Mouse (Mus musculus) C2C12 (cell line): Measurements from ENCODE around the gene Ndufs1. TPM values are rescaled to one million over a fixed set of nuclear protein-coding genes. Genes with fewer than 3 reads are reported as not detected.

Experiments used
- H3K27me3 ChIP-seq: one replicate; pipeline ENCODE4 v1.6.1; 2011; ENCODE audit not compliant: control insufficient read depth, insufficient read depth, insufficient read length
- H3K36me3 ChIP-seq: one replicate; pipeline ENCODE4 v1.6.1; 2011; ENCODE audit not compliant: control insufficient read depth, insufficient read depth
- H3K4me3 ChIP-seq: one replicate; pipeline ENCODE4 v1.5.1; 2011; ENCODE audit warnings: mild to moderate bottlenecking, control low read depth; ENCODE audit not compliant: poor library complexity, insufficient read depth, severe bottlenecking
- H3K79me2 ChIP-seq: one replicate; pipeline ENCODE4 v1.6.1; 2011; ENCODE audit not compliant: control insufficient read depth, insufficient read depth
- H3K79me3 ChIP-seq: one replicate; pipeline ENCODE4 v1.6.1; 2011; ENCODE audit warnings: low read depth, control low read depth
- H3ac ChIP-seq: one replicate; pipeline ENCODE3; 2011; ENCODE audit warnings: low read depth; ENCODE audit not compliant: control insufficient read depth, insufficient read length
- CEBPB ChIP-seq: IDR thresholded peaks from one replicate; pipeline ENCODE4 v1.6.1; 2011; ENCODE audit warnings: low read depth, mild to moderate bottlenecking, control low read depth, moderate library complexity
- CTCF ChIP-seq: IDR thresholded peaks from one replicate; pipeline ENCODE4 v1.5.1; 2011; ENCODE audit not compliant: control insufficient read depth, insufficient read depth, insufficient read length
- FOSL1 ChIP-seq: IDR thresholded peaks from one replicate; pipeline ENCODE4 v1.8.0; 2011; ENCODE audit warnings: mild to moderate bottlenecking, low read length; ENCODE audit not compliant: poor library complexity, insufficient read depth, severe bottlenecking
- MAX ChIP-seq: IDR thresholded peaks from one replicate; pipeline ENCODE4 v1.6.1; 2011; ENCODE audit warnings: mild to moderate bottlenecking, control low read depth
- MYOD1 ChIP-seq: IDR thresholded peaks from one replicate; pipeline ENCODE4 v1.6.1; 2011; ENCODE audit warnings: low read depth; ENCODE audit not compliant: control insufficient read depth, insufficient read length
- MYOG ChIP-seq: IDR thresholded peaks from one replicate; pipeline ENCODE4 v1.6.1; 2011; ENCODE audit not compliant: control insufficient read depth, insufficient read length; ENCODE audit errors: extremely low read depth
- USF1 ChIP-seq: IDR thresholded peaks from one replicate; pipeline ENCODE4 v1.6.1; 2011; ENCODE audit warnings: low read depth, mild to moderate bottlenecking, control low read depth, moderate library complexity
- polyA plus RNA-seq: library from polyadenylated mRNA; unstranded; fragments of >200 nt; fragmentation: generic; extraction: Trizol; gene quantifications from one replicate; pipeline ENCODE4 v1.2.1, GENCODE M21; 2012; ENCODE audit warnings: missing spikeins

Gene Ndufs1
- polyA plus RNA-seq, 1 experiment, result 44.8 TPM

DNA sequence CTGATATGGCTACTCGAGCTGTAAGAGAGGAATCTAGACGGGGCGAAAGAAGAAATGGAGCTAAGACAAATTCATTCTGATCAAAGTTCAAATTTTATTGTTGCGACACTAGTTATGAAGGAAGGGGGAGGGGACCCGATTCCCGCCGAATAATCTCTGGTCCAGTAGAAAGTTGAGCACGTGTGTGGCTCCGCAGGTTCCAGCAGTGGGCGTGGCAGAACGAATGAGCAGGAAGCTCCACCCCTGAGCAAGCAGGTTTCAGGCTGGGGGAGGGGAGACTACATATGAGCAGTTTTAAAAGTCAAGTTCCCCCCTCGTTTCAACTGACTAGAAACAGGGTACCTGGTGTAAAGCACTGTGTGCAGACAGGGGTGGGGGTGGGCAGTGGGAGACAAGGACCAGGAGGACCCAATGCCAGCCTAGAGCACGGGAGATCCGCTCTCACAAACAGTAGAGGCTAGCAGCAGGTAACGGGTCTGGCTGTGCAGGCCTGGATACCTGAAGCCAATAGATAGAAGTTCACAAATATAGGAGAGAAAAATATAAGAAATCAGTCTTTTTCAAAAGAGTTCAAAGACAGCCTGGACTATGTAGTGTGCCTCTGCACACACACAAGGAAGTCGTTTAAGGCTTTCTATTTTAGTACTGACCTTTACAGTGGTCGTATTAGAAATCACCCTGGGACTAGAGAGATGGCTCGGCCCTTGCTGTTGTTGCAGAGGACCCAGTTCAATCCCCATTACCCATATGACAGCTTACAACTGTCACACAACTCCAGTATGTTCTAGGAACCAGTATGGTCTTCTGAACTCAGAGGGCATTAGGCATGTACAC lies 46.6 kb downstream of the Ndufs1 start:
- no peak for TF ChIP-seq USF1
- TF ChIP-seq MYOD1, result no peak
- no peak for TF ChIP-seq FOSL1
- no peak for TF ChIP-seq CTCF
- TF ChIP-seq MYOG, result no peak
- TF ChIP-seq CEBPB, result no peak
- TF ChIP-seq MAX, result no peak
- Histone ChIP-seq H3K79me3 (no peaks in the 10 kb centered on the region), H3ac (no peak overlapping the region), H3K4me3 (no peak overlapping the region), H3K27me3 (no peaks in the 10 kb centered on the region), H3K36me3 (peaks cover 6% of the 10 kb centered on the region), H3K79me2 (no peaks in the 10 kb centered on the region)

- H3K27me3 ChIP-seq, result no peaks in the 10 kb centered on the region
- no peaks in the 10 kb centered on the region for H3K79me2 ChIP-seq
- no peak overlapping the region for H3K4me3 ChIP-seq
- no peak overlapping the region for H3ac ChIP-seq
- no peak for TF ChIP-seq CEBPB
- no peak for TF ChIP-seq USF1
- H3K79me3 ChIP-seq, result no peaks in the 10 kb centered on the region
- H3K36me3 ChIP-seq, result peaks cover 8% of the 10 kb centered on the region
Measured at GRCm38 (mm10) chr1:63129273-63129672, 47.4 kb downstream of the Ndufs1 start.

DNA sequence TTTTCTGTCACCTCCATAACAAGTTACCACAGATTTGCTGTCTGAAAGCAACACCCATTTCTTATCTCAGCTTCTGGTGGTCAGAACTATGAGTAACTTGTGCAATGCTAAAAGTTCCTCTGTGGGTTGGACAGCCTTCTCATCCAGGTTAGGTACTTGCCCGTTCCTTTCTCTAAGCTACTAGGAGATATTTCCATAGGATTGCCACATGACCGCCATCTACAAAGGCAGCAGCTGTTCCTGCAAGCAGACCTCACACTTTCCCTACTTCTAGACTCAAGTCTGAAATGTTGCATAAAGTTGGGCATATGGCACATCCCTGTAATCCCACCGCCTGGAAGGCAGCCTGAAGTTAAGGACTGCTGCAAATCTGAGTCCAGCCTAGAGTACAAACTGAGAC lies 50.4 kb downstream of the Ndufs1 start:
- Histone ChIP-seq H3K4me3 (no peak overlapping the region), H3K27me3 (no peaks in the 10 kb centered on the region), H3K79me2 (no peaks in the 10 kb centered on the region), H3K36me3 (peaks cover 24% of the 10 kb centered on the region), H3ac (no peak overlapping the region), H3K79me3 (no peaks in the 10 kb centered on the region)
- TF ChIP-seq USF1 (no peak), MYOG (no peak), CEBPB (no peak), MYOD1 (no peak), CTCF (no peak), MAX (no peak), FOSL1 (no peak)

GRCm38 (mm10) chr1:63123823-63124450 lies 52.7 kb downstream of the Ndufs1 start:
- TF ChIP-seq FOSL1 (no peak), MYOG (no peak), USF1 (no peak), CTCF (no peak), MYOD1 (no peak), MAX (no peak)
- H3K4me3 ChIP-seq, result no peak overlapping the region
- no peaks in the 10 kb centered on the region for H3K27me3 ChIP-seq
- H3K79me2 ChIP-seq, result peaks cover 7% of the 10 kb centered on the region
- no peak overlapping the region for H3ac ChIP-seq
- H3K79me3 ChIP-seq, result peaks cover 6% of the 10 kb centered on the region
- H3K36me3 ChIP-seq, result peaks cover 44% of the 10 kb centered on the region

DNA sequence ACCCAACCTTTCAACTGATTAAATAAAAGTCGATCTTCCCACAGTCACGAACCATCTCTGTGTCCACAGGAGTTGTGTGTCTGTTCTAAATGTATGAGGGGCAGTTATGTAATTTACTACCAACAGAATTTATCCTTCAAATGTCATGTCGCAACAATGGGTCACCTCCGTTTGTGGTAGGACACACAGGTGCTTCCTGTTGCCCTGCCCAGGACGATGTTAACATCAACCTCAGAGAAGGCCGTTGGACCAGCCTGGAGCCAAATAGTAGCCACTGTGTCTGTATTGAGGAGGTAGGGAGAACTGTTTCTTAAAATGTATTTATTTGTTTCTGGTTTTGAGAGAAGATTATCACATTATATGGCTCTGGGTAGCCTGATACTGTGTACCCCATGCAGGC lies 54.6 kb downstream of the Ndufs1 start:
- peaks cover 50% of the 10 kb centered on the region for H3K36me3 ChIP-seq

More for the DNA sequence above, 54.6 kb downstream of the Ndufs1 start:
- no peak overlapping the region for H3ac ChIP-seq
- H3K27me3 ChIP-seq, result no peaks in the 10 kb centered on the region
- peaks cover 26% of the 10 kb centered on the region for H3K79me2 ChIP-seq
- no peak for TF ChIP-seq MYOD1
- no peak for TF ChIP-seq CTCF
- no peak for TF ChIP-seq MYOG
- TF ChIP-seq CEBPB, result no peak
- TF ChIP-seq MAX, result no peak
- no peak for TF ChIP-seq FOSL1
- no peak for TF ChIP-seq USF1
- no peak overlapping the region for H3K4me3 ChIP-seq
- H3K79me3 ChIP-seq, result peaks cover 16% of the 10 kb centered on the region
